Mouse (Mus musculus) brain, embryonic 14.5 days (tissue): ENCODE results near the gene Zfr2.

Experiments
- CTCF ChIP-seq: fragments of 200-500 bp; IDR thresholded peaks from 2 replicates; pipeline ENCODE4 v1.5.1; 2012; ENCODE audit warnings: inconsistent platforms, mild to moderate bottlenecking, moderate library complexity, borderline replicate concordance; ENCODE audit not compliant: insufficient read depth, insufficient read length; ENCODE audit errors: extremely low read depth
- POLR2A ChIP-seq: fragments of 200-500 bp; IDR thresholded peaks from 2 replicates; pipeline ENCODE4 v1.6.1; 2012; ENCODE audit warnings: mild to moderate bottlenecking, inconsistent platforms, borderline replicate concordance; ENCODE audit not compliant: poor library complexity, insufficient read depth, insufficient read length, severe bottlenecking; ENCODE audit errors: extremely low read depth

- TF ChIP-seq POLR2A, result no peak
- TF ChIP-seq CTCF, result no peak
These were observed 32.6 kb downstream of the Zfr2 start for GRCm38 (mm10) chr10:81265540-81265939.
